Mouse (Mus musculus) myocyte (in vitro differentiated cells): Measurements from ENCODE around the gene Gm9922. TPM values are rescaled to one million over a fixed set of nuclear protein-coding genes. Genes with fewer than 3 reads are reported as not detected.
A peak's percentile ranks its signal among the peaks of the same experiment; 100 is the strongest.

Experiments used
- H3K27me3 ChIP-seq: one replicate; pipeline ENCODE4 v1.6.1; 2011; ENCODE audit not compliant: control insufficient read depth, insufficient read depth, insufficient read length
- H3K36me3 ChIP-seq: one replicate; pipeline ENCODE4 v1.6.1; 2011; ENCODE audit not compliant: control insufficient read depth, insufficient read depth
- H3K4me2 ChIP-seq: one replicate; pipeline ENCODE4 v1.6.1; 2011; ENCODE audit warnings: low read depth, control low read depth
- H3K4me3 ChIP-seq: one replicate; pipeline ENCODE4 v1.5.1; 2011; ENCODE audit warnings: mild to moderate bottlenecking, control low read depth, moderate library complexity
- H3K79me2 ChIP-seq: one replicate; pipeline ENCODE4 v1.6.1; 2011; ENCODE audit not compliant: control insufficient read depth, insufficient read depth
- H3ac ChIP-seq: one replicate; pipeline ENCODE4 v1.6.1; 2011; ENCODE audit not compliant: control insufficient read depth, insufficient read length
- CEBPB ChIP-seq: IDR thresholded peaks from 2 replicates; pipeline ENCODE4 v1.6.1; 2011; ENCODE audit warnings: mild to moderate bottlenecking, moderate library complexity; ENCODE audit not compliant: poor library complexity, insufficient read depth, severe bottlenecking
- E2F4 ChIP-seq: IDR thresholded peaks from one replicate; pipeline ENCODE4 v1.6.1; 2011; ENCODE audit warnings: mild to moderate bottlenecking, control low read depth, moderate library complexity; ENCODE audit not compliant: insufficient read depth
- MAX ChIP-seq: IDR thresholded peaks from one replicate; pipeline ENCODE4 v1.6.1; 2011; ENCODE audit warnings: low read depth, mild to moderate bottlenecking, control low read depth
- MYOD1 ChIP-seq, 3 experiments: IDR thresholded peaks; one replicate each; pipeline ENCODE4 v1.6.1; 2011; ENCODE audit warnings: control low read depth in 2 of 3, low read depth in 2 of 3, mild to moderate bottlenecking in 2 of 3, moderate library complexity in 1 of 3; ENCODE audit not compliant: insufficient read length in 2 of 3, control insufficient read depth in 1 of 3
- MYOG ChIP-seq, 3 experiments: IDR thresholded peaks; one replicate each; pipeline ENCODE4 v1.6.1; 2011; ENCODE audit warnings: control low read depth in 2 of 3, low read depth in 2 of 3, mild to moderate bottlenecking in 2 of 3; ENCODE audit not compliant: insufficient read length in 2 of 3, control insufficient read depth in 1 of 3, insufficient read depth in 1 of 3
- POLR2A ChIP-seq: IDR thresholded peaks from one replicate; pipeline ENCODE4 v1.6.1; 2011; ENCODE audit warnings: low read depth, mild to moderate bottlenecking, control low read depth, moderate library complexity; ENCODE audit not compliant: insufficient read length
- POLR2AphosphoS2 ChIP-seq: IDR thresholded peaks from one replicate; pipeline ENCODE4 v1.6.1; 2011; ENCODE audit warnings: low read depth, control low read depth; ENCODE audit not compliant: insufficient read length
- REST ChIP-seq: IDR thresholded peaks from one replicate; pipeline ENCODE4 v1.6.1; 2011; ENCODE audit warnings: mild to moderate bottlenecking, control low read depth, moderate library complexity; ENCODE audit not compliant: insufficient read depth, insufficient read length
- SRF ChIP-seq: IDR thresholded peaks from one replicate; pipeline ENCODE4 v1.6.1; 2011; ENCODE audit warnings: low read depth; ENCODE audit not compliant: control insufficient read depth, insufficient read length
- TCF12 ChIP-seq: IDR thresholded peaks from one replicate; pipeline ENCODE4 v1.6.1; 2011; ENCODE audit warnings: mild to moderate bottlenecking, control low read depth; ENCODE audit not compliant: poor library complexity, insufficient read depth, severe bottlenecking
- TCF3 ChIP-seq: IDR thresholded peaks from one replicate; pipeline ENCODE4 v1.6.1; 2011; ENCODE audit warnings: low read depth, control low read depth; ENCODE audit not compliant: insufficient read length
- USF1 ChIP-seq: IDR thresholded peaks from one replicate; pipeline ENCODE4 v1.6.1; 2011; ENCODE audit warnings: low read depth, mild to moderate bottlenecking, control low read depth, moderate library complexity
- polyA plus RNA-seq: library from polyadenylated mRNA; unstranded; fragments of >200 nt; fragmentation: generic; extraction: Trizol; gene quantifications from one replicate; pipeline ENCODE4 v1.2.1, GENCODE M21; 2012; ENCODE audit warnings: missing spikeins

Gm9922 gene
- polyA plus RNA-seq = 0.86 TPM

- H3K27me3 ChIP-seq = no peaks in the 10 kb centered on the region
- H3K4me2 ChIP-seq = peak within 1 kb of the TSS; percentile 84
- H3ac ChIP-seq = peak within 1 kb of the TSS; percentile 41
- TF ChIP-seq E2F4 = no peak
- no peak for TF ChIP-seq MAX
- no peak for TF ChIP-seq TCF12
- no peak for TF ChIP-seq USF1
- no peak for TF ChIP-seq POLR2AphosphoS2
- TF ChIP-seq MYOG (IDR thresholded peaks at IDR 0.05; ENCODE audit: control insufficient read depth in 1 of 3, insufficient read depth in 1 of 3, insufficient read length in 2 of 3, low read depth in 2 of 3) = peak in 1 of 3 experiments; percentile 17
- H3K79me2 ChIP-seq = no peaks in the 10 kb centered on the region
- H3K36me3 ChIP-seq = no peaks in the 10 kb centered on the region
- H3K4me3 ChIP-seq = peak within 1 kb of the TSS; percentile 25
Observed at GRCm38 (mm10) chr14:101729237-101729971, at the start of gene Gm9922, which contains the start of gene Lmo7. Gene Gm9922, minus strand, starts transcription at chr14:101729814. Gene Lmo7, plus strand, starts transcription at chr14:101729957.

- no peaks in the 10 kb centered on the region for H3K36me3 ChIP-seq
- H3K4me3 ChIP-seq = no peak overlapping the region
- no peak overlapping the region for H3ac ChIP-seq
- no peaks in the 10 kb centered on the region for H3K27me3 ChIP-seq
- H3K4me2 ChIP-seq = no peak overlapping the region
- no peak for TF ChIP-seq TCF3
- no peak for TF ChIP-seq POLR2AphosphoS2
- H3K79me2 ChIP-seq = no peaks in the 10 kb centered on the region
Observed at GRCm38 (mm10) chr14:101778426-101778825, 48.8 kb upstream of the Gm9922 start.

GRCm38 (mm10) chr14:101777129-101777493, 47.5 kb upstream of the Gm9922 start:
- no peaks in the 10 kb centered on the region for H3K27me3 ChIP-seq
- H3ac ChIP-seq = no peak overlapping the region
- no peak for TF ChIP-seq MYOG (IDR thresholded peaks at IDR 0.05; ENCODE audit: control insufficient read depth in 1 of 3, insufficient read depth in 1 of 3, insufficient read length in 2 of 3, low read depth in 2 of 3)
- no peak for TF ChIP-seq REST
- no peak for TF ChIP-seq CEBPB
- no peak for TF ChIP-seq SRF
- TF ChIP-seq TCF3 = no peak
- TF ChIP-seq USF1 = no peak
- no peak for TF ChIP-seq MAX
- no peak for TF ChIP-seq TCF12
- no peak for TF ChIP-seq POLR2AphosphoS2
- no peak for TF ChIP-seq MYOD1 (IDR thresholded peaks at IDR 0.05; ENCODE audit: control insufficient read depth in 1 of 3, insufficient read length in 2 of 3, low read depth in 2 of 3)
- TF ChIP-seq E2F4 = no peak
- TF ChIP-seq POLR2A = no peak
- H3K4me3 ChIP-seq = no peak overlapping the region
- H3K36me3 ChIP-seq = no peaks in the 10 kb centered on the region
- H3K79me2 ChIP-seq = no peaks in the 10 kb centered on the region
- H3K4me2 ChIP-seq = no peak overlapping the region

- Histone ChIP-seq H3ac (no peak overlapping the region), H3K27me3 (no peaks in the 10 kb centered on the region)
Observed at GRCm38 (mm10) chr14:101776296-101777128, 46.9 kb upstream of the Gm9922 start.

GRCm38 (mm10) chr14:101774631-101775030, 45.0 kb upstream of the Gm9922 start:
- TF ChIP-seq MAX = no peak
- Histone ChIP-seq H3ac (no peak overlapping the region), H3K4me2 (no peak overlapping the region), H3K79me2 (no peaks in the 10 kb centered on the region), H3K36me3 (no peaks in the 10 kb centered on the region), H3K4me3 (no peak overlapping the region), H3K27me3 (no peaks in the 10 kb centered on the region)

More at GRCm38 (mm10) chr14:101776296-101777128, 46.9 kb upstream of the Gm9922 start:
- Histone ChIP-seq H3K4me3 (no peak overlapping the region), H3K4me2 (no peak overlapping the region), H3K79me2 (no peaks in the 10 kb centered on the region), H3K36me3 (no peaks in the 10 kb centered on the region)
- TF ChIP-seq CEBPB (no peak), TCF3 (no peak), MYOD1 (IDR thresholded peaks at IDR 0.05; ENCODE audit: control insufficient read depth in 1 of 3, insufficient read length in 2 of 3, low read depth in 2 of 3) (no peak), MYOG (IDR thresholded peaks at IDR 0.05; ENCODE audit: control insufficient read depth in 1 of 3, insufficient read depth in 1 of 3, insufficient read length in 2 of 3, low read depth in 2 of 3) (no peak), TCF12 (no peak), USF1 (no peak), POLR2AphosphoS2 (no peak), E2F4 (no peak), REST (no peak), SRF (no peak), MAX (no peak)
